Mouse (Mus musculus) heart, postnatal 0 days (tissue): ENCODE measurements around the gene Gm7102. TPM values are rescaled to one million over a fixed set of nuclear protein-coding genes. Genes with fewer than 3 reads are reported as not detected.
"Not testable (repeated sequence)": the region's sequence is repeated elsewhere in the genome, so short reads cannot be mapped to it uniquely, and the experiment has no call there.

ENCODE experiments used
- ATAC-seq: fragments of 200-750 bp; cut with Nextera tagmentation; 2 replicates; pipeline ENCODE4 v1.8.0; 2017; ENCODE audit warnings: low read depth, moderate number of reproducible peaks, moderate library complexity; ENCODE audit not compliant: insufficient read depth
- DNase-seq: peaks from one replicate; pipeline ENCODE4 v3.0.0-alpha.2; 2016; ENCODE audit warnings: low spot score
- H3K27ac ChIP-seq: fragments of 300-500 bp; sonication (generic); 2 replicates; pipeline ENCODE4 v1.5.1; 2014; ENCODE audit warnings: low read depth, mild to moderate bottlenecking
- H3K27me3 ChIP-seq: fragments of 300-500 bp; sonication (generic); 2 replicates; pipeline ENCODE4 v1.6.1; 2014; ENCODE audit warnings: low read length, mixed read lengths; ENCODE audit not compliant: control insufficient read depth, insufficient read depth
- H3K36me3 ChIP-seq: fragments of 300-500 bp; sonication (generic); replicated peaks from 2 replicates; pipeline ENCODE4 v1.6.1; 2014; ENCODE audit warnings: low read length, mixed read lengths; ENCODE audit not compliant: control insufficient read depth, insufficient read depth
- H3K4me1 ChIP-seq: fragments of 300-500 bp; sonication (generic); 2 replicates; pipeline ENCODE4 v1.6.1; 2014; ENCODE audit warnings: antibody characterized with exemption; ENCODE audit not compliant: control insufficient read depth, insufficient read depth
- H3K4me2 ChIP-seq: fragments of 300-500 bp; sonication (generic); 2 replicates; pipeline ENCODE4 v1.6.1; 2014; ENCODE audit warnings: low read depth, mild to moderate bottlenecking, low read length, moderate library complexity
- H3K4me3 ChIP-seq: fragments of 300-500 bp; sonication (generic); 2 replicates; pipeline ENCODE4 v1.5.1; 2014; ENCODE audit warnings: low read depth, low read length
- H3K9ac ChIP-seq: fragments of 300-500 bp; sonication (generic); replicated peaks from 2 replicates; pipeline ENCODE4 v1.6.1; 2014; ENCODE audit warnings: low read depth, low read length, mixed read lengths
- H3K9me3 ChIP-seq: fragments of 300-500 bp; sonication (generic); replicated peaks from 2 replicates; pipeline ENCODE4 v1.6.1; 2016; ENCODE audit warnings: low read length; ENCODE audit not compliant: control insufficient read depth
- CTCF ChIP-seq: IDR thresholded peaks from 2 replicates; pipeline ENCODE4 v1.5.1; 2016; ENCODE audit warnings: antibody characterized with exemption, control low read depth, low read depth
- EP300 ChIP-seq: IDR thresholded peaks from 2 replicates; pipeline ENCODE4 v1.6.1; 2016; ENCODE audit warnings: antibody characterized with exemption, low read depth
- WGBS: fragments of 180-500 bp; shearing (Covaris S2); extraction: QIAGEN DNeasy Blood & Tissue Kit; methylation state at CpG from one replicate; pipeline ENCODE4 v1.1.7; 2014; 5-methylcytosine and 5-hydroxymethylcytosine counted together
- polyA plus RNA-seq: library from polyadenylated mRNA; unstranded; fragments of >200 nt; fragmentation: Nextera tagmentation; extraction: Ambion mirVana; gene quantifications from 2 replicates; pipeline ENCODE4 v1.2.1, GENCODE M21; 2015
- total RNA-seq: library from RNA; depleted of rRNA; stranded (reverse); fragments of >200 nt; gene quantifications from 2 replicates; pipeline ENCODE4 v1.2.3, GENCODE M21; 2014; ENCODE audit warnings: low replicate concordance

Gene Gm7102
- total and polyA plus RNA-seq, 2 experiments from 2014 or later: 0.15 TPM; not detected in 1

- H3K9me3 ChIP-seq: no peaks in the 10 kb centered on the region
- TF ChIP-seq CTCF (no peak), EP300 (no peak)
- no peak overlapping the region for H3K9ac ChIP-seq
- no peak overlapping the region for H3K27ac ChIP-seq
- H3K27me3 ChIP-seq: no peaks in the 10 kb centered on the region
- WGBS: 11% methylated on average over 13 of the region's 13 CpGs
- H3K4me1 ChIP-seq: no peaks in the 10 kb centered on the region
- DNase-seq (peak; percentile 91), ATAC-seq (no peak)
- H3K36me3 ChIP-seq: no peaks in the 10 kb centered on the region
- H3K4me2 ChIP-seq: no peak overlapping the region
- no peak overlapping the region for H3K4me3 ChIP-seq
Observed at GRCm38 (mm10) chr19:61199316-61199715, 23.2 kb upstream of the Gm7102 start.

DNA sequence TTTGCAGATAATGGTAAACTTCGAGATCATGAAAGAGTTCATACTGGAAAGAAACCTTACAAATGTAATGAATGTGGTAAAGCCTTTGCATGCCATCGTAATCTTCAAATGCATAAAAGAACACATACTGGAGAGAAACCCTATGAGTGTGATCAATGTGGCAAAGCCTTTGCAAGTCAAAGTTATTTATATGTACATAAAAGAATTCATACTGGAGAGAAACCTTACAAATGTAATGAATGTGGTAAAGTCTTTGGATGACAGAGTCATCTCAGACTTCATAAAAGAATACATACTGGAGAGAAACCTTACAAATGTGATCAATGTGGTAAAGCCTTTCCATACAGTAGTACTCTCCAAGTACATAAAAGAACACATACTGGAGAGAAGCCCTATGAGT, 7.5 kb upstream of the Gm7102 start, which contains the start of gene Gm6020:
TSS of gene Gm6020 (plus strand) at position 301 of the 400 bp plus-strand sequence.
- H3K4me3 ChIP-seq, H3K4me1 ChIP-seq, H3K27me3 ChIP-seq, H3K4me2 ChIP-seq, H3K36me3 ChIP-seq, DNase-seq, H3K9ac ChIP-seq, ATAC-seq, H3K27ac ChIP-seq: not testable (repeated sequence)
- WGBS: 70% methylated on average over 2 of the region's 2 CpGs
- H3K9me3 ChIP-seq: peaks cover 14% of the 10 kb centered on the region

DNA sequence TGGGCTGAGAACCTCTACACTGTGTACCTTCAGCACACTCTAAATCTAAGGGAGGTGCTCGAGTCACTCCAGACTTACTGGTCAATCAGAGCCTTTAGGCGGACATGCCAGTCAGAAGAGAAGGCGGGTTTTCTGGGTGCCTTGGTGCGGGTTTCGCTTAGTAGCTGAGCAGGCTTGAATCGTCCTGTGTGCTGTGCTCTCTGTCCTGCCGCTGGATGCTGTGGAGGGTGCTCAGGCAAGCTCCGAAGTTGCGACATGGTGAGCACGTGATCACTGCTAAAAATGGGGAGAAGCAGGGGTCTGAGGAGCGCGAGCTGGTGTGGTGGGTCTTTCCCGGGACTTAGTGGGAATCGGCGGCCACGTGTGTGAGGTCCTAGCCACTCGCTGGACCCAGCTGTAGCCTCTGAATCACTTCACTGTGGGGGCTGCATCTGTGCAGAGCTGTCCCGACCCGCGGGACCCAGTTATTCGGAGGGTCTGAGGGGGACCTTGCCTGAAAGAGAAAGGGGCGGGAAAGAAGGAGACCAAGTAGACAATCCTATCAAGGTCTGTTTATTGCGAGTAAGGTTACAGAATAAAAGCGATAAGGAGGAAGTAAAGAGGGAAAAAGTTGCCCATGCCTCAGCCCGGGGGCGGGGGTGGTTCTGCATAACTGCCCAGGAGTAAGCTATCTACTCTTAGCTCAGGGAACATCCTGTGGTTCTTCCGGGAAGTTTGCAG, 24.2 kb downstream of the Gm7102 start:
- TF ChIP-seq CTCF: no peak
- TF ChIP-seq EP300: no peak
- peaks cover 2% of the 10 kb centered on the region; the same call in 1 of the 2 replicates for H3K4me1 ChIP-seq
- H3K9ac ChIP-seq: peak overlapping the region; percentile 43; the same call in 1 of the 2 replicates
- H3K9me3 ChIP-seq: no peaks in the 10 kb centered on the region
- DNase-seq (no peak), ATAC-seq (peak; percentile 49; the same call in 1 of the 2 replicates)
- H3K27me3 ChIP-seq: no peaks in the 10 kb centered on the region
- WGBS: 4% methylated on average over 27 of the region's 27 CpGs
- peak overlapping the region; percentile 49 for H3K4me3 ChIP-seq
- peak overlapping the region; percentile 77 for H3K4me2 ChIP-seq
- H3K36me3 ChIP-seq: no peaks in the 10 kb centered on the region
- H3K27ac ChIP-seq: no peak overlapping the region

- Histone ChIP-seq H3K27ac (no peak overlapping the region), H3K4me1 (peaks cover 2% of the 10 kb centered on the region; the same call in 1 of the 2 replicates), H3K9me3 (no peaks in the 10 kb centered on the region), H3K9ac (peak overlapping the region; percentile 43; the same call in 1 of the 2 replicates), H3K4me3 (peak overlapping the region; percentile 49), H3K4me2 (peak overlapping the region; percentile 77), H3K27me3 (no peaks in the 10 kb centered on the region), H3K36me3 (no peaks in the 10 kb centered on the region)
- ATAC-seq: no peak
- WGBS: 6% methylated on average over 8 of the region's 8 CpGs
- no peak for DNase-seq
- TF ChIP-seq EP300 (no peak), CTCF (no peak)
Observed at GRCm38 (mm10) chr19:61151372-61151700, 24.8 kb downstream of the Gm7102 start.

DNA sequence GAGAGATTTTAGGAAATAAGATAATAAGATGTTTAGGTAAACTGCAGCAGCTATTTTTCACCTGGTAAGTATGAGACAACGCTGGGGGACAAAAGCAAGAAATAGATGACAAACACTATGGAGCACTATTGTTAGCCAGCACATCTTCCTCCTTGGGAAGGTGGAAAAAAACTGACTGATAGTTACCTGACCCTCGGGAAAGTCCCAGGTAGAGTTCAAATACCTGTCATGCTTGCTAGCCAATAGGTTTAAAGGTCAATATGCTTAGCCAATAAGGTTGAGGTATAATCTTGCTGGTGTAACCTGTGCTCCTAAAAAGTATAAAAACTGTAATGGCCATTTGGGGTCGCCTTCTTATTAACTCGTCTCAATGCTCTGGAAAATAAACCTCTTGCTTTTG, 34.8 kb downstream of the Gm7102 start:
- Histone ChIP-seq H3K27ac (no peak overlapping the region), H3K4me2 (peak overlapping the region; percentile 70), H3K9me3 (no peaks in the 10 kb centered on the region), H3K27me3 (no peaks in the 10 kb centered on the region), H3K4me3 (peak overlapping the region; percentile 80), H3K36me3 (no peaks in the 10 kb centered on the region), H3K4me1 (peaks cover 12% of the 10 kb centered on the region; the same call in 1 of the 2 replicates), H3K9ac (peak overlapping the region; percentile 68; the same call in 1 of the 2 replicates)
- TF ChIP-seq EP300: 0 out of 2 replicates have a peak, but pooled peaks have one; percentile 10
- no peak for TF ChIP-seq CTCF
- DNase-seq (no peak), ATAC-seq (no peak)
- WGBS: 18% methylated on average over 4 of the region's 4 CpGs
